Mouse (Mus musculus) olfactory bulb, adult 2 months (tissue): ENCODE results near the gene Prr18.

Source experiments
- CTCF ChIP-seq: fragments of 200-500 bp; IDR thresholded peaks from 2 replicates; pipeline ENCODE4 v1.5.1; 2012; ENCODE audit warnings: low read depth, mild to moderate bottlenecking, low read length, moderate library complexity; ENCODE audit not compliant: insufficient read depth
- POLR2A ChIP-seq: fragments of 200-500 bp; IDR thresholded peaks from 2 replicates; pipeline ENCODE4 v1.6.1; 2012; ENCODE audit warnings: mild to moderate bottlenecking, low read depth, low read length, moderate library complexity; ENCODE audit not compliant: insufficient read depth

GRCm38 (mm10) chr17:8355692-8356091, 18.4 kb downstream of the Prr18 start, which contains the start of gene T2:
- no peak for TF ChIP-seq CTCF
- no peak for TF ChIP-seq POLR2A
